Mouse (Mus musculus) thymus, adult 18-20 months (tissue): ENCODE results near the gene Slc24a5.

Source experiments
- DNase-seq, 2 experiments: peaks; one replicate each; pipeline ENCODE4 v3.0.0; 2022; ENCODE audit warnings: mixed read lengths in 2 of 2

Gene Slc24a5

DNA sequence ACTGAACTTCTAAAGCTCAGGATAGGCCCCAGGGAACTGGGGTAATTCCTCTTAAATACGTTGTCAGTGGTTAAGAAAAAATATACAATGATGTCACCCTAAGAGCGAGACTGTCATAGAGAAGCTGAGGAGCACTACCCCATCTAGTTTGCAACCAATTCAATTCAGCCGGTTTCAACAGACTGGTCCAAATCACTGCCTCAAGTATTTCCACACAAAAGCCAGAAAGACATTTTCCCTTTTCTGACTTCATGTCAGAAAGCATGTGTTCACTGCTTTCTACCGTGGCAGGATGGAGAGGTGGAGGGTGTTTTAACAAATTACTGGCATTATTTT, 54.3 kb downstream of the Slc24a5 start:
- DNase-seq, result no peak

DNA sequence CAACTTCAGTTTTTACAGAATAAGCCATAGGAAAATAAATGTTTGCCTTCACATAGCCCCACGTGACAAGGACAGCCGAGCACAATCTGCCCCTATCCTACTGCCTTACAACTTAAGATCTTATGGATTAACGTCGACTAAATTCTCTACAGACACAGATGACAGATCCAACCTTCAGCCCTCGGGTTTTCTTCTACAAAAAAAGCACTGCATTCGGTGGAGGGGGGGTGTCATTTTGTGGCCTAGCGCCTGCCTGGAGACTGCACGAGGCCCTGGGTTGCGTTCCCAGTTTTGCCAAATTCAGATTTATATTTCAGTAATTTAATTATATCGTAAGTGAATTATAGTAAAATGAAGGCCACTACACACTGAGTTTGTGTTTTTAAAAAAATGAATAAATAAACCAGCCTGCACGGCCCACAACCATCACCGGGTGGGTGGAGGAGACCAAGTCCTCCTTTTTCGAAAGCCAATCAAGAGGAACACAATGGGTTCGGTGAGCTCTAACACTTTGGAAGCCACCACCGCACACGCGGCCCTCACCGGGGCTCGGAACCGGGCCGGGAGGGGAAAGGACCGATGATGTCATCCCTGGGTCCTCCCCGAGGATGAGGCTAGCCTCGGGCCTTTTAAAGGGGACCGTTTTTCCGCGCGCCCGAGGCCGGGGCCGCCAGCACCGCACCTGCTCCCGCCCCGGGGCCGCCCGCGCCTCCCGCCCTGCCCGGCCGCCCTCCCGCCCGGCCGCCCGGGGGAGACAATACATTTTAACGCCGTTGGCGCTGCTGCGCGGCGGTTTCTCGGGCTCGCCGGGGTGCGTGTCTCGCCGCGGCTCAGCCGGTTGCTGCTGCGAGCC, 54.9 kb downstream of the Slc24a5 start:
- peak; percentile 25 to 33 for DNase-seq

DNA sequence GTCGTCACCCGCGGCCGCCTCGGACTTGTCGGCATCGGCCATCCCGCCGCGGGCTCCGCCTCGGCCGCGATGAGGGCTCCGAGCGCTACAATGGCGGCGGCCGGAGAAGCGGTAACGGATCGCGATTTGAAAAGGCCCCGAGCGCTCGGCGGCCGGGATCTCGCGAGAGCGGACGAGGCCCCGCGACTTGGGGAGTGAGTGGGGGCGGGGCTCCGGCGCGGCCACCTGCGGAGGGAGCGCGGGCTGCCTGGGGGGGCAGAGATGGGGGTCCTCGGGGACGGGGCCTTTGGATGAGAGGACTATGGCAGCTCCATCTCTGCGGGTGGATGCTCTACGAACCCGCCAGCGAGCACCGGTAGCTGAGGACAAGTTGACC, 55.5 kb downstream of the Slc24a5 start, which contains the start of gene Myef2:
Myef2 (minus strand) TSS at position 185 of the 376 bp plus-strand sequence.
- peak; percentile 63 to 68 for DNase-seq

DNA sequence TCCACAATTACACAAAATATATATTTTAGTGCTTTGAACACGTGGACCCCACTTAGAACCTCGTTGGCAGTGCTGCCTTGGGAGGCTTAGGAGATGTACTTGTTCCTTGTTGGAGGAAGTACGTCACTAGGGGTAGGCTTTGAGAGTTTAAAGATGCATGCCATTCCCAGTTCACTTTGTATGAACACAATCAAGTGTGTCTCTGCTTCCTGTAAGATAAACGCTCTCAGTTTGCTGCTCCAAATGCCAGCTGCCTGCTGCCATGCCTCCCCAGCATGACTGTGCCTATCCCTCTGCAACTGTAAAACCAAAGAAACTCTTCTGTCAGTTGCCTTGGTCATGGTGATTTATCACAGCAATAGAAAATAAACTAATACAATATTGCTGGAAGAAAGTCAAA, 57.9 kb downstream of the Slc24a5 start:
- no peak for DNase-seq

DNA sequence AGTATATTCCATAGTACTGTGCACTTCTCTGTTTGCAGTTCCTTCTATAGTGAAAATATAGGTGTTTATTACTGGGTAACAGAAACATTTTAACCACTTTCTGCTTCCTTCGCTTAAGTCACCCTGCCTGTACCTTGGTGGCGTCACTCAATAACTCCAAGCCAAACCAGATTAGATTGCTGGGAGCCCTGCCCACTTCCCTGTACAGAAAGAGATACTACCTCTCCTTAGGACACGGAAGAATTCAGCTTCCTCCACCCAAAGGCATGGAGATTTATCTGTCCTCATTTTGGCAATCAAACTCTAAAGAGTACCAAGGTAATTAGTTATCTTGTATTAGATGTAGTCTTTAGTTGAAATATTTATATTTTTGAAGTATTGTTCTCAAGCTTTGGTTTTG, 58.9 kb downstream of the Slc24a5 start:
- no peak for DNase-seq

DNA sequence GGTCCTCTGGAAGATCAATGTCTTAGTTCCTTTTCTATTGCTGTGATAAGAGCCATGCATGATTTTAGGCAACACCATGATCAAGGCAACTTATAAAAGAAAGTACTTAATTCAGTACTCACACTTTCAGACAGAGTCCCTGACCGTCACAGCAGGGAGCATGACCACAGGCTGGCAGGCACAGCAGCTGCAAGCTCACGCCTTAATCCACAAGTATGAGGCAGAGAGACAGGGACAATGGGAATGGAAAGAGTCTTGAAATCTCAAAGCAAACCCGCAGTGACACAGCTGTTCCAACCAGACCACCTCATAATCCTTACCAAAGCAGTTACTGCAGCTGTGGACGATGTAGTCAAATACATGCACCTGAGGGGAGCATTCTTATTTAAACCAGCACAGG, 66.2 kb downstream of the Slc24a5 start:
- DNase-seq, result no peak

DNA sequence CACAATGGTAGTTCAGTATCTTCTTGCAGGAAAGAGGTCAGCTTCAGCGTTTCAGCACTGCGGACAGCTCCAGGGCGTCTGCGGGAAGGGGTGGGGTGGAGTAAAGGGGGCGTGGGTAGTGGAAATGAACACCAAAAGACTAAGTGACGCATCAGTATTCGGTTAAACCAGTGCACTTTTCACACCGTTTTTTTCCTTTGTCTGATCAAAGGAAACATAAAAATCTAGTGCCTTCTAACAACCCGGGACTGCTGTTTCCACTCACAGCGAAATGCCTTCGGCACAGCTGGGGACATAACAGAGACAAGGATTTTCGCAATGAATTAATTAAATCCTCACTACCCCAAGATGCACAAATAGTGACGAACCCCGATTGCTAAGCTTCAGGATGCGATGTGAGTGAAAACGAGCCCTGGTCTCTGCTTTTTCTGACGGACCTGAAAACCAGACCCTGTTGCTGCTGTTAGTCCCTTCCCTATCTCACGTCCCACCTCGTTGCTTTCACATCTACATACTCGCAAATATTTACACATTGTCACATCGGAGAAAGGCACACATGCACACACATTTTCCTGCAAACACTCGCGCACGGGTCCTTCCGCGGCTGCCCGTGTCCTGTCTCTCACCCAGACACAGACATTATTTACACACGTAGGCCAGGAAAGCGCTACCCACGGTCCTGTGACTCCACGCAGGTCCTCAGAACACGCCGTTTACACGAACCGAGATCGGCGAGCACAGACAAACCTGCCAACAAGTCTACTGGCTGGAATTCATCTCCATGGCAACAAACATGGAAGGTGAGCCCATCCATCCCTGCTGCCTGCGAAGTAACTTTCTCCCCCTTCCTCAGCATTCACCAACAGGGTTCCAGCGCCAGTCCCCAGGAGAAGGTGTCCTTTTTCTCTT, 68.2 kb downstream of the Slc24a5 start, which contains the start of gene Ctxn2:
Ctxn2 (plus strand) TSS at position 790 of the 909 bp plus-strand sequence.
- peak; percentile 53 to 54 for DNase-seq

DNA sequence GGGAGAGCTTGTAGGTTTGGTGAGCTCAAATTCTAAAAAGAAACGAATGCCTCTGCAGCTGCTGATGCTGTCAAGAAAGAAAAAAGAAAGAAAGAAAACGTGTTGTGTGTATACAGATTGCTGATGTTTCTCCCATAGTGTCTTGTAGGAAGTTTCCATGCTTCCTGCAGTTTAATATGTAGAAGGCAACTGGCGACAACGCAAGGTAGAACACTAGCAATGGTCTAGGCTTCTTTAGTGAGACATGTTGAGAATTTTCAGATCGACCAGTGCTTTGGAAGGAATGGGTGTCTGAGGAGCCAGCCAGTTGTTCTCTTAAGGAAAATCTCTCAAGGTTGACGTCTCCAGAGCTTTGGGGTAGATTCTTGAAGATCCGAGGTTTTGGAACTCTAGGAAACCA, 68.9 kb downstream of the Slc24a5 start:
- no peak for DNase-seq
